Mouse (Mus musculus) cortical plate, adult 2 months (tissue): ENCODE results near the gene Gaa. TPM values are rescaled to one million over a fixed set of nuclear protein-coding genes. Genes with fewer than 3 reads are reported as not detected.

Experiments
- H3K27ac ChIP-seq: fragments of 200-500 bp; 2 replicates; pipeline ENCODE4 v1.5.1; 2012; ENCODE audit warnings: low read length, control low read depth, inconsistent platforms; ENCODE audit not compliant: insufficient read depth
- H3K4me1 ChIP-seq: fragments of 200-500 bp; 2 replicates; pipeline ENCODE4 v1.6.1; 2011; ENCODE audit warnings: low read length; ENCODE audit not compliant: control insufficient read depth, insufficient read depth
- H3K4me3 ChIP-seq: fragments of 200-500 bp; 2 replicates; pipeline ENCODE4 v1.5.1; 2011; ENCODE audit warnings: mild to moderate bottlenecking, low read length, control low read depth; ENCODE audit not compliant: insufficient read depth
- CTCF ChIP-seq: fragments of 200-500 bp; IDR thresholded peaks from 2 replicates; pipeline ENCODE4 v1.5.1; 2011; ENCODE audit warnings: mild to moderate bottlenecking, control low read depth, low read length; ENCODE audit not compliant: insufficient read depth; ENCODE audit errors: extremely low read depth
- POLR2A ChIP-seq: fragments of 200-500 bp; IDR thresholded peaks from 2 replicates; pipeline ENCODE4 v1.6.1; 2011; ENCODE audit warnings: mild to moderate bottlenecking, low read length, control low read depth; ENCODE audit not compliant: insufficient read depth; ENCODE audit errors: extremely low read depth
- polyA plus RNA-seq: library from polyadenylated mRNA; depleted of rRNA; stranded (reverse); fragments of >200 nt; gene quantifications from 2 replicates; pipeline ENCODE4 v1.2.3, GENCODE M21; 2012; rRNA removed

The Gaa gene
- polyA plus RNA-seq, 1 experiment: 193 TPM

DNA sequence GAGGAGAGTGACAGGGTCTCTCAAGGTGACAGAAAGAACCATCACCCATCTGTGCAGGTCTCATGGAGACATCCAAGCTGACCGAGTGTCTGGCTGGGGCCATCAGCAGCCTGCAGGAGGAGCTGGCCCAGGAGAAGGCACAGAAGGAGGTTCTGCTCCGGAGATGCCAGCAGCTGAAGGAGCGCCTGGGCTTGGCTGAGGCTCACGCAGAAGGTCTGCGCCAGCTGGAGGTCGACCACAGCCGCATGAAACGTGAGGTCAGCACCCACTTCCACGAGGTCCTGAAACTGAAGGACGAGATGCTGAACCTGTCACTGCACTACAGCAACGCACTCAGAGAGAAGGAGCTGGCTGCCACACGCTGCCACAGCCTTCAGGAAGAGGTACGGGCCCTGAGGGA, 54.8 kb downstream of the Gaa start:
- H3K4me1 ChIP-seq: no peaks in the 10 kb centered on the region
- TF ChIP-seq CTCF (no peak), POLR2A (no peak)
- H3K4me3 ChIP-seq: no peak overlapping the region
- H3K27ac ChIP-seq: no peak overlapping the region

DNA sequence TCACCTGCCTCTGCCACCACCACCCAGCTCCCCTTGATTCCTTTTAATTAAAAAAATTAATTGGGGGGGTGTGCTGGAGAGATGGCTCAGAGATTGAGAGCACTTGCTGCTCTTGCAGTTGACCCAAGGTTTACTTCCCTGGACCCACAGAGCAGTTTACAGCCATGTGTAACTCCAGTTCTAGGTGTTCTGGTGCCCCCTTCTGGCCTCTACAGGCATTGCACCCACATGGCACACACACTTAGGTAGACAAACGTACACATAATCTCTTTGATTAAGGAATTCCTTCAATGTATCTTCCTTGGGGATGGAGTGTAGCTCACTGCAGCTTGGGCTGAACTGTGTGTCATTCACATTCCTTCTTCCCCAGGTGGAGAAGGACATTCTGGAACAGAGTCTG, 57.4 kb downstream of the Gaa start:
- Histone ChIP-seq H3K4me3 (no peak overlapping the region), H3K4me1 (no peaks in the 10 kb centered on the region), H3K27ac (no peak overlapping the region)
- TF ChIP-seq POLR2A (no peak), CTCF (no peak)

DNA sequence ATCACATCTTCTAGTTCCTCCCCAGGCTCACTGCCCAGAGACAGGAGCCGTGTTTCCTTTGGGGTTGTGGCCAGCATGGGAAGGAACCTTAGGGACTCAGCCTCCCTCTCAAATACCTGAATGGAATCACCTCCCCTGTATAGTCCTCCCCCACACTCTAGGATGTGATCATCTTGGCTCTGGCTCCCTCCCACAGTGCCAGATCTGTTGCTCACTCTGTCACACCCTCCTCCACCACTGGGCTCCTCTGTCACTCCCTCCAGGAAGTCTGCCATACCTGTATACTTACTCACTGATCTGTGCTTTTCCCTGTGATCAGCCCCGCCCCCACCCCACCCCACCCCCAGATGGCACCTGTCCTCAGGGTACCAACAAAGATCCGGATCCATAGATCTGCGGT, 62.9 kb downstream of the Gaa start:
- Histone ChIP-seq H3K27ac (no peak overlapping the region), H3K4me1 (no peaks in the 10 kb centered on the region), H3K4me3 (no peak overlapping the region)
- TF ChIP-seq POLR2A (no peak), CTCF (no peak)

DNA sequence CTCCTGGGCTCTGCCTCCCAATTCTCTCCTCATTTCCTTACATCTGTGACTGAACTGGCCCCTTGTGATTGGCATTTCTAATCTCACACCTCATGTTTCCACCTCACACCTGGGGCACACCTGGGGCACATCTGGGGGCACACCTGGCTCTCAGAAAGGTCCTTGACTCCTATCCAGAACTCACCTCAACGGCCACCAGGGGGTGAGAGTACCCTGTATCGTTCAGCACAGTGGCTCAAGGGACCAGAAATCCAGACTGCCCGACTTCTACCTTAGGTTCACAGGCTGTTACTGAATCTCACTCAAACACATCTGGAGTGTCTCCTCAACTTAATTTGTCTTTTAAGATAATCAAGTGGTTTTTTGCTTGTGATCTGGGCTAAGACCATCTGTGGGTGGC, 64.3 kb downstream of the Gaa start:
- TF ChIP-seq CTCF (no peak), POLR2A (no peak)
- H3K4me1 ChIP-seq: no peaks in the 10 kb centered on the region
- no peak overlapping the region for H3K27ac ChIP-seq
- no peak overlapping the region for H3K4me3 ChIP-seq

Other genes starting within 250 kb of the Gaa start
- 2.6 and 2.8 TPM in 2 replicates for gene Cbx2, start 244.9 kb upstream of the Gaa start, polyA plus RNA-seq
- 6.0 and 7.4 TPM in 2 replicates for gene Cbx8, start 226.9 kb upstream of the Gaa start, polyA plus RNA-seq
- gene Cbx4, start 181.7 kb upstream of the Gaa start, polyA plus RNA-seq: 45.3 and 47.5 TPM in 2 replicates
- 15.5 and 17.6 TPM in 2 replicates for gene Tbc1d16, start 39.4 kb upstream of the Gaa start, polyA plus RNA-seq
- gene Ccdc40, start 39.3 kb upstream of the Gaa start, polyA plus RNA-seq: 1.4 TPM in 2 replicates
- gene Eif4a3, start 32.2 kb downstream of the Gaa start, polyA plus RNA-seq: 99.2 and 101 TPM in 2 replicates
- gene Card14, start 39.9 kb downstream of the Gaa start, polyA plus RNA-seq: 0.23 and 0.33 TPM in 2 replicates
- gene Sgsh, start 87.6 kb downstream of the Gaa start, polyA plus RNA-seq: 6.1 and 6.3 TPM in 2 replicates
- 7.2 and 9.6 TPM in 2 replicates for gene Slc26a11, start 87.7 kb downstream of the Gaa start, polyA plus RNA-seq
- gene Rnf213, start 125.2 kb downstream of the Gaa start, polyA plus RNA-seq: 7.1 and 8.5 TPM in 2 replicates
- 21.1 and 24.4 TPM in 2 replicates for gene Endov, start 223.5 kb downstream of the Gaa start, polyA plus RNA-seq